Mouse (Mus musculus): Measurements from ENCODE around the gene Ppm1n. TPM values are rescaled to one million over a fixed set of nuclear protein-coding genes. Genes with fewer than 3 reads are reported as not detected.
A peak's percentile ranks its signal among the peaks of the same experiment; 100 is the strongest.
"Not testable (repeated sequence)": the region's sequence is repeated elsewhere in the genome, so short reads cannot be mapped to it uniquely, and the experiment has no call there.

The Ppm1n gene
- polyA plus RNA-seq, 1 experiment from 2014 or later: 0.34 TPM

GRCm38 (mm10) chr7:19281680-19282304 lies 1.9 kb upstream of the Ppm1n start:
- not testable (repeated sequence) for H3K36me3 ChIP-seq (ENCODE audit: control insufficient read depth, insufficient read depth, low read length); H3K9ac ChIP-seq (ENCODE audit: low read depth, low read length); H3K4me1 ChIP-seq (ENCODE audit: control insufficient read depth, insufficient read depth, low read length); H3K9me3 ChIP-seq (replicated peaks; ENCODE audit: control insufficient read depth, low read length); ATAC-seq (replicated peaks; ENCODE audit: insufficient number of reproducible peaks, low FRiP score, low TSS enrichment); H3K27ac ChIP-seq (ENCODE audit: low read depth, low read length)
- Histone ChIP-seq H3K4me3 (ENCODE audit: low read depth, low read length) (peak overlapping the region; percentile 40), H3K4me2 (peak overlapping the region; percentile 71), H3K27me3 (ENCODE audit: control insufficient read depth, insufficient read depth, low read length) (peaks cover 55% of the 10 kb centered on the region)
- WGBS (ENCODE audit: insufficient replicate concordance): 33% methylated on average over 6 of the region's 6 CpGs

GRCm38 (mm10) chr7:19279052-19279451 lies 812 bp downstream of the Ppm1n start:
- peaks cover 55% of the 10 kb centered on the region for H3K27me3 ChIP-seq (ENCODE audit: control insufficient read depth, insufficient read depth, low read length)
- no peaks in the 10 kb centered on the region for H3K36me3 ChIP-seq (ENCODE audit: control insufficient read depth, insufficient read depth, low read length)
- no peak overlapping the region for H3K27ac ChIP-seq (ENCODE audit: low read depth, low read length)
- peak overlapping the region; percentile 39 for H3K4me3 ChIP-seq (ENCODE audit: low read depth, low read length)
- ATAC-seq (replicated peaks; ENCODE audit: insufficient number of reproducible peaks, low FRiP score, low TSS enrichment): no peak
- H3K4me2 ChIP-seq: peak overlapping the region; percentile 62
- H3K9me3 ChIP-seq (replicated peaks; ENCODE audit: control insufficient read depth, low read length): no peaks in the 10 kb centered on the region
- WGBS (ENCODE audit: insufficient replicate concordance): 3% methylated on average over 34 of the region's 34 CpGs
- H3K4me1 ChIP-seq (ENCODE audit: control insufficient read depth, insufficient read depth, low read length): peaks cover 4% of the 10 kb centered on the region; the same call in 1 of the 2 replicates
- no peak overlapping the region for H3K9ac ChIP-seq (ENCODE audit: low read depth, low read length)

DNA sequence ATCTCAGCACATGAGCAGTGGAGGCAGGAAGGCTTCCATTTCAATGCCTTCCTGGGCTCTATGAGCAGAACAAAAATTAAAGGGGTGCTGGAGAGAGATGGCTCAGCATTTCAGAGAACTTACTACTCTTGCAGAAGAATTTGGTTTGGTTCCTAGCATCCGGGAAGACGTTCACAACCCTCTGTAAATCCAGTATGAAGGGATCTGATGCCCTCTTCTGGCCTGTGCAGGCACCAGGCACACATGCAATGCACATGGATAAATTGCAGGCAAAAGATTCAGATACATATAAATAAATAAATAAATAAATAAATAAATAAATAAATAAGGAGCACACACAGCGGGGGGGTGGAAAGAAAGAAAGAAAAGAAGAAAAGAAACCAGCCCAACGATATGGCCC lies 3.6 kb downstream of the Ppm1n start:
- Histone ChIP-seq H3K27ac (ENCODE audit: low read depth, low read length) (no peak overlapping the region), H3K4me1 (ENCODE audit: control insufficient read depth, insufficient read depth, low read length) (peaks cover 4% of the 10 kb centered on the region; the same call in 1 of the 2 replicates), H3K36me3 (ENCODE audit: control insufficient read depth, insufficient read depth, low read length) (no peaks in the 10 kb centered on the region), H3K27me3 (ENCODE audit: control insufficient read depth, insufficient read depth, low read length) (peaks cover 39% of the 10 kb centered on the region), H3K9ac (ENCODE audit: low read depth, low read length) (no peak overlapping the region), H3K4me3 (ENCODE audit: low read depth, low read length) (no peak overlapping the region), H3K4me2 (no peak overlapping the region), H3K9me3 (replicated peaks; ENCODE audit: control insufficient read depth, low read length) (no peaks in the 10 kb centered on the region)
- 49% methylated on average over 4 of the region's 4 CpGs for WGBS (ENCODE audit: insufficient replicate concordance)
- ATAC-seq (replicated peaks; ENCODE audit: insufficient number of reproducible peaks, low FRiP score, low TSS enrichment): no peak

DNA sequence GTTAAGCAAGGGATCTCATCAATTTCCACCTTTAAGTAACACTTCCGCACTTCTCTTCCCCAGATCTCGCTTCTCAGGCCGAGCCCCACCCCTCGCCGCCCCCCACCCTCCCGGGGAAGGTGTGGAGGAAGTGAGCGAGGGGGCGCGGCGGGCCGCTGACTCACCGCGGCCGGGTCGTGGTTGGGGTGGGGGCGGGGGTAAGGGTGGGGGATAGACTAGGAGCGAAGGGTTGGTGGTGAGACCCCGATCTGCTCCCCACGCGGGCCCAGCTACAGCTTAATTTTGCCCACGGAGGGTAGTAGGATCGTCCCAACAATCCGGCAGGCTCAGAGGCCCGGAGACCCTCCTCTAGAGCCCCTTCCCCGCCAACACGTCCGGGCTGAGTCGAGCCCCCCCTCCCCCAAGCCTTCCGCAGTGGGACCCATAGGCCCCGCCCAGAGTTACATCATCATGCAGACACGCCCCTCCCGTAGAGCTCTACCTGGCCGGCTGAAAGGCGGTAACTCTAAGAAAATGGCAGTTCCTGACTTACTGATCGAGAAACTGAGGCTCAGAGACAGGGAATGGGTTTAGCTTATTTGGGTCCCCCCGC lies 7.6 kb downstream of the Ppm1n start:
- Histone ChIP-seq H3K27ac (ENCODE audit: low read depth, low read length) (peak overlapping the region; percentile 98), H3K4me1 (ENCODE audit: control insufficient read depth, insufficient read depth, low read length) (peaks cover 21% of the 10 kb centered on the region), H3K4me3 (ENCODE audit: low read depth, low read length) (peak overlapping the region; percentile 95), H3K9ac (ENCODE audit: low read depth, low read length) (peak overlapping the region; percentile 98), H3K4me2 (peak overlapping the region; percentile 86), H3K36me3 (ENCODE audit: control insufficient read depth, insufficient read depth, low read length) (no peaks in the 10 kb centered on the region), H3K27me3 (ENCODE audit: control insufficient read depth, insufficient read depth, low read length) (no peaks in the 10 kb centered on the region; the same call in 1 of the 2 replicates), H3K9me3 (replicated peaks; ENCODE audit: control insufficient read depth, low read length) (no peaks in the 10 kb centered on the region)
- peak; percentile 60 for ATAC-seq (replicated peaks; ENCODE audit: insufficient number of reproducible peaks, low FRiP score, low TSS enrichment)
- under 1% methylated on average over 36 of the region's 36 CpGs for WGBS (ENCODE audit: insufficient replicate concordance)

DNA sequence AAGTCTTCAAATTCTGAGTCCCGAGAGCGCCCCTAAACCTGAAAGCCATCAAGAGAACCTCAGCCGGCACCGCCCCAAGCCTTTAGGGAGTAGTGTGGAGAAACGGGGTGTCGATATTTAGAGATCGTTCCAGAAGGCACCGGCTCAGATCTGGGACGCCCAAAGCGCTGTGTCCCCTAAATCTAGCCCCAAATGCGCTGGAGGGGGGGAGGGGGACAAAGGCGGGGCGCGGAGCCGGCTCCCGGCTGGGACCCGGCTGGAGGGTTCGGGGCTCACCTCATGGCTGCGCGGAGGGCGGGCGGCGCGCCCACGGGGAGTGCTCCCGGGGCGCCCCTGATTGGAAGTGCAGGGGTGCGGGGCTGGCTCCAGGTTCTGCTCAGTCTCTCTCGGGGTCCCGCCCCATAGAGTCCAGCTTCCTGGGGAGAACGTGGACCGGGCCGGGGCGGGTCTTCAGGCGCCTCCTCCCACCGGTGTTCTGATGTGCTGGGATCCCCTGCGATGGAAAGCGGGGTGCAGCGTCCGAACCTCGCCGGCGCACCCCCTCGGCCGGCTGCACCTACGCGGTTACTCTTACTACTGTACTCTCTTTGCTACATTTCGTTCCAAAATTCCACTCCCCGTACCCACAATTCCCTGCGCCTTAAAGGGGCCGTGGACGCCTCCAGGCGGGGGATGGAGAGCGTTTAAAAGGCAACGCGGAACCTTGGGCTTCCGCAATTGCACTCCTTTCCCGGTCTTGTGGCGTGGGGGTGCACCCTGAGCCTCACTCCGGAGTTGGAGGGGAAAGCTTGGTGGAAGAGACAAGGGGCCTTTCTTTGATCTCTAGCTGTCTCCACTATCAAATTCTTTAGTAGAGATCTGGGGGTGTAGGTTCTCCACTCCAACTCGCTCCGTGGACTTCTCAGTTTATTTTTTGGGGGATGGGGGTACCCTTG lies 8.4 kb downstream of the Ppm1n start, which contains the start of gene Vasp:
Vasp (minus strand) TSS at position 580 of the 935 bp plus-strand sequence.
- Histone ChIP-seq H3K27me3 (ENCODE audit: control insufficient read depth, insufficient read depth, low read length) (no peaks in the 10 kb centered on the region), H3K36me3 (ENCODE audit: control insufficient read depth, insufficient read depth, low read length) (no peaks in the 10 kb centered on the region), H3K9ac (ENCODE audit: low read depth, low read length) (peak within 1 kb of the TSS; percentile 98), H3K9me3 (replicated peaks; ENCODE audit: control insufficient read depth, low read length) (no peaks in the 10 kb centered on the region), H3K4me3 (ENCODE audit: low read depth, low read length) (peak within 1 kb of the TSS; percentile 95), H3K4me1 (ENCODE audit: control insufficient read depth, insufficient read depth, low read length) (peaks cover 29% of the 10 kb centered on the region), H3K4me2 (peak within 1 kb of the TSS; percentile 86), H3K27ac (ENCODE audit: low read depth, low read length) (peak within 1 kb of the TSS; percentile 98)
- ATAC-seq (replicated peaks; ENCODE audit: insufficient number of reproducible peaks, low FRiP score, low TSS enrichment): peak; percentile 70
- WGBS (ENCODE audit: insufficient replicate concordance): 0% methylated on average over 54 of the region's 62 CpGs

DNA sequence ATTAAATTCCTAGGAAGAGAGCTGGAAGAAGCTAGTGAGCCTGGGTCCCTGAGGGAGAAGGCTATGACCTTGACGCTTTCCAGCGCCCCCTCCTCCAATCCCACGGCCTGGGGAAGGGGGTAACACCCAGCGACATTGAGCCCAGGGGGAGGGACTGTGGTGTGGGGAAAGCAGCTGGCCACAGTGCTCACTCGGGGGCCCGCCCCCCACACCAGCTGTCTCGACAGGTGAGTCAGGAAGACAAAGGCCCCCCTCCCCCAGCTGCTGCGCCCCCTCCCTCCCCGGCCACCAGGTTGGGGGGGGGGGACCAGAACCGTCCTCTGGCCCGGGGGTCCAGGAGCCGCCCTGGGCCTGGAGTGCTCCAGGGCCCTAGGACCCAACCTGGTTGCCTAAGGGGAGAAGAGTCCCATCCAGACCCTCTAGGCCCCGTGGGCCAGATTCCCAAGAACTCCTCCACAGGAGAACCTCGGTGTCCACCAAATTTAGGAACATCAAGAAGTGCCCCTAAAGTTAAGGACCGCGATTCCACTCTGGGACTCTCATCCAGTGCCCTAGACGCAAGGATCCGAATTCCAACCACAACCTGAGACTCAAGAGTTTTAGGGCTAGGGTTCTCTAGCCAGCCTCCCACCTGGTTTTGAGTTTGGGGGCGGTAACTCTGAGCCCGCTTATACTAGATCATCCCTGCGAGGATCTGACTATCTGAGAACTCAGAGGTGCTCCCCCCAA lies 9.2 kb downstream of the Ppm1n start:
- Histone ChIP-seq H3K4me3 (ENCODE audit: low read depth, low read length) (peak overlapping the region; percentile 95), H3K27me3 (ENCODE audit: control insufficient read depth, insufficient read depth, low read length) (no peaks in the 10 kb centered on the region), H3K4me2 (peak overlapping the region; percentile 86), H3K4me1 (ENCODE audit: control insufficient read depth, insufficient read depth, low read length) (peaks cover 37% of the 10 kb centered on the region), H3K9ac (ENCODE audit: low read depth, low read length) (peak overlapping the region; percentile 98), H3K27ac (ENCODE audit: low read depth, low read length) (peak overlapping the region; percentile 98), H3K9me3 (replicated peaks; ENCODE audit: control insufficient read depth, low read length) (no peaks in the 10 kb centered on the region), H3K36me3 (ENCODE audit: control insufficient read depth, insufficient read depth, low read length) (no peaks in the 10 kb centered on the region; the same call in 1 of the 2 replicates)
- no peak for ATAC-seq (replicated peaks; ENCODE audit: insufficient number of reproducible peaks, low FRiP score, low TSS enrichment)
- WGBS (ENCODE audit: insufficient replicate concordance): under 1% methylated on average over 16 of the region's 21 CpGs

DNA sequence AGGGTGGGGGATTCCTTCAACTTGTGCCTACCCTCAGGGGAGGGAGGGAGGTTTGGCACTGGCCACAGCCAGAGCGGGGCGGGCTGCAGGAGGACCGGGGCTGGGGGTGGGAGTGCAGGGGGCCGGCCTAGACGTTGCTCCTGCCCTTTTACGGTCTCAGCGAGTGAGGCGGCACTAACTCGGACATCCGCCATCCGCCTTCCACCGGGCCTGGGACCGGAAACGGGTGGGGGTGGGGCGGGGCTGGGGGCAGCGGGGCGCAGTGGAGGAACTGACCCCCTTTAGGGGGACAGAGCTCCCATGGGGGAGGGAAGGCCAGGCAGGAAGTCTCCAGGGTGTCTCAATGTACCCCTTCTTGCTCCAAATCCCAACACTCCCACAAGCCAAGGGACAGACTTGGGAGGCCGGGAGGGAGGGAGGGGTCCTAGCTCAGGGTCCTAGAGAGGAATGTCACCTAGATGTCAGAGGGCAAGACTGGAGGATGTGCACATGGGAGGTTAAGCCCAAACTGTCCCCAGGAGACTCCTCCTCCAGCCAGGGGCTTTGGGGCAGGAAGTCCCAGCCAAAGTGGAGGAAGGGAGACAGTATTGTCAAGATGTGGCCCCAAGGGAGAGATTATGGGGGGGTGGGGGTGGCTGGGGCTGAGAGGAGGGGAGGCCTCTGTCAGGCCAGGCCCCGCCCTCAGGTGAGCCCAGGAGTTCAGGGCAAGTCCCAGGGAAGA lies 10.0 kb downstream of the Ppm1n start:
- peaks cover 45% of the 10 kb centered on the region for H3K4me1 ChIP-seq (ENCODE audit: control insufficient read depth, insufficient read depth, low read length)
- peak overlapping the region; percentile 98 for H3K9ac ChIP-seq (ENCODE audit: low read depth, low read length)
- WGBS (ENCODE audit: insufficient replicate concordance): under 1% methylated on average over 19 of the region's 19 CpGs

More for the DNA sequence above, 10.0 kb downstream of the Ppm1n start:
- H3K4me2 ChIP-seq: peak overlapping the region; percentile 86
- no peaks in the 10 kb centered on the region for H3K9me3 ChIP-seq (replicated peaks; ENCODE audit: control insufficient read depth, low read length)
- H3K27ac ChIP-seq (ENCODE audit: low read depth, low read length): peak overlapping the region; percentile 98
- ATAC-seq (replicated peaks; ENCODE audit: insufficient number of reproducible peaks, low FRiP score, low TSS enrichment): peak; percentile 69
- H3K36me3 ChIP-seq (ENCODE audit: control insufficient read depth, insufficient read depth, low read length): no peaks in the 10 kb centered on the region; the same call in 1 of the 2 replicates
- peak overlapping the region; percentile 95 for H3K4me3 ChIP-seq (ENCODE audit: low read depth, low read length)
- no peaks in the 10 kb centered on the region for H3K27me3 ChIP-seq (ENCODE audit: control insufficient read depth, insufficient read depth, low read length)

All from heart, embryonic 11.5 days (tissue).